Mouse (Mus musculus) cerebellum, adult 2 months (tissue): ENCODE measurements around the gene Adamtsl4. TPM values are rescaled to one million over a fixed set of nuclear protein-coding genes. Genes with fewer than 3 reads are reported as not detected.
A peak's percentile ranks its signal among the peaks of the same experiment; 100 is the strongest.

Experiments
- DNase-seq, 2 experiments: peaks; one replicate each; pipeline ENCODE4 v3.0.0; 2021
- H3K27ac ChIP-seq: fragments of 200-500 bp; 2 replicates; pipeline ENCODE4 v1.5.1; 2012; ENCODE audit warnings: low read length, control low read depth, inconsistent platforms; ENCODE audit not compliant: insufficient read depth
- H3K27me3 ChIP-seq: fragments of 200-500 bp; 2 replicates; pipeline ENCODE4 v1.6.1; 2012; ENCODE audit warnings: inconsistent platforms, mild to moderate bottlenecking, low read length, moderate library complexity; ENCODE audit not compliant: control insufficient read depth, insufficient read depth
- H3K4me1 ChIP-seq: fragments of 200-500 bp; 2 replicates; pipeline ENCODE4 v1.6.1; 2011; ENCODE audit warnings: low read length; ENCODE audit not compliant: control insufficient read depth, insufficient read depth
- H3K4me3 ChIP-seq: fragments of 200-500 bp; replicated peaks from 2 replicates; pipeline ENCODE3; 2011; ENCODE audit warnings: mild to moderate bottlenecking, low read depth, low read length, control low read depth; ENCODE audit not compliant: insufficient read depth
- CTCF ChIP-seq: fragments of 200-500 bp; IDR thresholded peaks from 2 replicates; pipeline ENCODE4 v1.5.1; 2011; ENCODE audit warnings: low read depth, mild to moderate bottlenecking, control low read depth, low read length, moderate library complexity, borderline replicate concordance; ENCODE audit not compliant: insufficient read depth
- POLR2A ChIP-seq: fragments of 200-500 bp; IDR thresholded peaks from 2 replicates; pipeline ENCODE4 v1.6.1; 2011; ENCODE audit warnings: low read length, control low read depth, borderline replicate concordance; ENCODE audit not compliant: insufficient read depth
- WGBS: fragments of 180-500 bp; shearing (Covaris S2); methylation state at CpG from one replicate; pipeline ENCODE4 v1.1.7; 2018; 5-methylcytosine and 5-hydroxymethylcytosine counted together
- polyA plus RNA-seq: library from polyadenylated mRNA; depleted of rRNA; stranded (reverse); fragments of >200 nt; gene quantifications from 2 replicates; pipeline ENCODE4 v1.2.3, GENCODE M21; 2012

Gene Adamtsl4
- polyA plus RNA-seq, 1 experiment: 15.9 TPM

DNA sequence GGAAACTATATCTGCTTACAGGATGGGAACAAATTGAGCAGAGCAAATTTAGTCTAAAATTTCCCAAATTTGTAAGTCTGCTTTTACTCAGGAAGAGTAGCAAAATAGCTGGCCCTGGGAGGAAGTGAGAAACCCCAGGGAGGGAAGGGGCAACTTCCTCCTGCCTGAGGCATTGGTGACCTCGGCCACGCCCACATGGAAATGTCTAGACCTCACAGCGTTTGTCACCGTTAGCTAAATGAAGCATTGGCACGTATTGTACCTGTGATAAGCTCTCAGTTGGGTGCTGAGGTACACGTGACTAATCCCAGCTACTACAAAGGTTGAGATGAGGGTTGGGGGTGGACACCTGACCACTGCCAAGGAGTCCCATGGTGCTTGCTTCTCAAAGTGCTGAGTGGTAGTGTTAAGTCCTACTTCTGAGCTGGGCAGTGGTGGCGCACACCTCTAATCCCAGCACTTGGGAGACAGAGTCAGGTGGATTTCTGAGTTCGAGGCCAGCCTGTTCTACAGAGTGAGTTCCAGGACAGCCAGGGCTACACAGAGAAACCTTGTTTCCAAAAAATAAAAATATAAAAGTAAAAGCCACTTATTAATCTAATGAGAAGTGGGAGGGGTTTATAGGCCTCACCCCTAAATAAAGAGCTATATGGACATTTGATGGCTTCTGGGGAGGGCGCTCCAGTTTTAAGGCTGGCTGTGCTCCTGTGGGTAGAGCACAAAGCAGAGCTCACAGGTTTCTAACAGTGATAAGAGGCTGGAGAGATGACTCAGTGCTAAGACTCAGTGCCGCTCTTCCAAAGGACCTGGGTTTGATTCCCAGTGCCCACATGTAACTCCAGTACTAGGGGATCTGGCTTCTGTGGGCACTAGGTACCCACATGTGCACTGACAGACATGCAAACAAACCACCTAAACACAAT, 42.1 kb downstream of the Adamtsl4 start:
- 68% methylated on average over 10 of the region's 10 CpGs for WGBS
- no peak for DNase-seq
- TF ChIP-seq POLR2A: no peak
- no peak for TF ChIP-seq CTCF
- no peaks in the 10 kb centered on the region for H3K4me1 ChIP-seq
- no peaks in the 10 kb centered on the region for H3K27me3 ChIP-seq
- no peak overlapping the region for H3K4me3 ChIP-seq
- H3K27ac ChIP-seq: no peak overlapping the region

GRCm38 (mm10) chr3:95643097-95643496, 44.6 kb downstream of the Adamtsl4 start:
- TF ChIP-seq CTCF (no peak), POLR2A (no peak)
- no peaks in the 10 kb centered on the region for H3K4me1 ChIP-seq
- no peak for DNase-seq
- WGBS: 88% methylated on average over 7 of the region's 7 CpGs
- no peaks in the 10 kb centered on the region for H3K27me3 ChIP-seq
- H3K27ac ChIP-seq: no peak overlapping the region
- no peak overlapping the region for H3K4me3 ChIP-seq

DNA sequence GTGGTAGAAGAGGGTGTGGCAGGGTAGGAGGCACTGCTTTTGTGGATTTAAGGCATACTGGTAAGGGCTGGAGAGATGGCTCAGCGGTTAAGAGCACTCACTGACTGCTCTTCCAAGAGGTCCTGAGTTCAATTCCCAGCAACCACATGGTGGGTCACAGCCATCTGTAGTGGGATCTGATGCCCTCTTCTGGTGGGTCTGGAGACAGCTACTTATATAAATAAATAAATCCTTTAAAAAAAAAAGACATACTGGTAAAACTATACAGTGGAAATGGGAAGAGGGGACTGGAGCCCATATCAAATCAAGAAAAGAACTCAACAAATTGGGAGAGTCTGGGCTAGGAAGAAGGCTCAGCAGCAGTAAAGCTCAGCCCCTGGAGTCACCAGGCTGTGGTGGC, 48.0 kb downstream of the Adamtsl4 start:
- WGBS: 88% methylated on average over 1 of the region's 1 CpGs
- Histone ChIP-seq H3K4me1 (no peaks in the 10 kb centered on the region), H3K4me3 (no peak overlapping the region), H3K27ac (no peak overlapping the region), H3K27me3 (no peaks in the 10 kb centered on the region)
- TF ChIP-seq POLR2A: no peak
- TF ChIP-seq CTCF: 0 out of 2 replicates have a peak, but pooled peaks have one; percentile 14
- no peak for DNase-seq

- 82% methylated on average over 4 of the region's 4 CpGs for WGBS
- DNase-seq: no peak
- H3K4me1 ChIP-seq: no peaks in the 10 kb centered on the region
- TF ChIP-seq POLR2A (no peak), CTCF (no peak)
- no peak overlapping the region for H3K27ac ChIP-seq
- no peak overlapping the region for H3K4me3 ChIP-seq
- H3K27me3 ChIP-seq: no peaks in the 10 kb centered on the region
Measured at GRCm38 (mm10) chr3:95636072-95636471, 51.6 kb downstream of the Adamtsl4 start.

- H3K27ac ChIP-seq: no peak overlapping the region
- no peaks in the 10 kb centered on the region; the same call in 1 of the 2 replicates for H3K4me1 ChIP-seq
- 61% methylated on average over 4 of the region's 4 CpGs for WGBS
- TF ChIP-seq POLR2A (no peak), CTCF (no peak)
- no peak for DNase-seq
- no peaks in the 10 kb centered on the region for H3K27me3 ChIP-seq
- H3K4me3 ChIP-seq: no peak overlapping the region
Measured at GRCm38 (mm10) chr3:95635636-95636035, 52.1 kb downstream of the Adamtsl4 start.

DNA sequence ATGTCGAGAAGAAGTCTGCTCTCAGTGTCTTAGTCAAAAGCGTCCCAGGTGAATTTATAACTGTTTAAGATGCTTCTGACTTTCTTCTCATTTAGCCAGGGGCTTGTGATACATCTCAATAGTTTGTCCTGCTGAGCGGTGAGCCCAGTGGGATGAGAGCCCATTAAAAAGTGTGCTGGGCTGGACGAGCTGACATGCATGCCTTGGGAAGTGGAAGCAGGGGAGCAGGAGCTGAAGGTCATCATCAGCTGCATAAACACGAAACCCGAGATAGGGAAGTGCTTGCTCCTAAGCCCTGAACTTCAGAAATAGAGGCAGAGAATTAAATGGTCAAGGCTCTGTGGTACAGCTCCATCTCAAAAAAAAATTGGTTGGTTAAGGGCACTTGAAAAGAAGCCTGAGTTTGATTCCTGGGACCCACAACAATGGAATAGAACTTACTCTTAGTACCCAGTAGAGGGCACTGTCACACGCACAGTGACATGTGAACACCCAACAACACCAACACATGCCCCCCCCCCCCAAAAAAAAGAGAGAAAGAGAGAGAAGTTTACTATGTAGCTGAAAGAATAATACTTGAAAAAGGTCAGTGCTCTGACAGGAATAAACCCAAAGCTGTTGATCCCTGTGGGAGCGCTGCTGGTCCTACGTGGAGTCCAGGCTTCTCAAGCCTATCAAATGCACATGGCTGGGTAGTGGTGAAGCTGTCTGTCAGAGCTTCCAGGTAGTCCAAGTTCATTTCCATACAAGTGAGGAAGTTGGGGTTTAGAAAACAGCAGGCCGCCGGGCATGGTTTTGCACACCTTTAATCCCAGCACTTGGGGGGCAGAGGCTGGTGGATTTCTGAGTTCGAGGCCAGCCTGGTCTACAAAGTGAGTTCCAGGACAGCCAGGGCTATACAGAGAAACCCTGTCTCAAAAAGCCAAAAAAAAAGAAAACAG, 54.8 kb downstream of the Adamtsl4 start:
- H3K27ac ChIP-seq: no peak overlapping the region
- H3K4me3 ChIP-seq: no peak overlapping the region
- 74% methylated on average over 12 of the region's 12 CpGs for WGBS

DNA sequence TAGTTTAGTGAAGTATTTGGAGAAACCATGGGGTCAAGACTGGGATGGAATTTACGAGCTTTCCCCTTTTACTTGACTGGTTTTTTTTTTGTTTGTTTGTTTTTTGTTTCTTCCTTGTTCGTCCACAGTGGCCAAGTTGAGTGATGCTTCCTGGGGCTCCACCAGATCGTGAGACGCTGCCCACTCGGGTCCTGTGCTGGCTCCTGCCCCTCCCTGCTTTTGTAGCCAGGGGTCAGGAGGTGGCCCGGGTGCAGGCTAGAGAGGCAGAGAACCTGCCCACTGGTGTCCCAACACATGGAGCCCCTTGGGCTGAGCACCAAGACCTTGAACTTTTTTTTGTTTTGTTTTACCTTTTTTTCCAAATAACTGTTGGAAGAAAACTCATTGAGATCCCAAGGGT, 56.4 kb downstream of the Adamtsl4 start:
- Histone ChIP-seq H3K4me3 (no peak overlapping the region), H3K27ac (no peak overlapping the region), H3K27me3 (no peaks in the 10 kb centered on the region), H3K4me1 (peaks cover 29% of the 10 kb centered on the region)
- no peak for DNase-seq
- TF ChIP-seq CTCF (no peak), POLR2A (no peak)
- WGBS: 41% methylated on average over 6 of the region's 6 CpGs

More for the DNA sequence above, 54.8 kb downstream of the Adamtsl4 start:
- no peak for DNase-seq
- Histone ChIP-seq H3K27me3 (no peaks in the 10 kb centered on the region), H3K4me1 (peaks cover 19% of the 10 kb centered on the region)
- TF ChIP-seq POLR2A: no peak
- TF ChIP-seq CTCF: peak; percentile 40; the same call in 1 of the 2 replicates

GRCm38 (mm10) chr3:95630856-95631255, 56.9 kb downstream of the Adamtsl4 start:
- no peak for TF ChIP-seq CTCF
- TF ChIP-seq POLR2A: no peak
- DNase-seq: no peak
- 82% methylated on average over 3 of the region's 3 CpGs for WGBS
- no peak overlapping the region for H3K4me3 ChIP-seq
- no peaks in the 10 kb centered on the region for H3K27me3 ChIP-seq
- H3K27ac ChIP-seq: no peak overlapping the region; the same call in 1 of the 2 replicates
- H3K4me1 ChIP-seq: peaks cover 29% of the 10 kb centered on the region
